Mouse (Mus musculus) forebrain, postnatal 0 days (tissue): ENCODE results near the gene Cd59b. TPM values are rescaled to one million over a fixed set of nuclear protein-coding genes. Genes with fewer than 3 reads are reported as not detected.

Experiments
- ATAC-seq: fragments of 200-750 bp; cut with Nextera tagmentation; 2 replicates; pipeline ENCODE4 v1.8.0; 2017; ENCODE audit warnings: mild to moderate bottlenecking, moderate library complexity
- DNase-seq: peaks from one replicate; pipeline ENCODE4 v3.0.0-alpha.2; 2015
- H3K27ac ChIP-seq: fragments of 300-500 bp; sonication (generic); 2 replicates; pipeline ENCODE4 v1.5.1; 2014; ENCODE audit warnings: low read depth, mild to moderate bottlenecking, antibody characterized with exemption, low read length, moderate library complexity, mixed read lengths
- H3K27me3 ChIP-seq: fragments of 300-500 bp; sonication (generic); 2 replicates; pipeline ENCODE4 v1.6.1; 2014; ENCODE audit warnings: mild to moderate bottlenecking, low read length, mixed read lengths; ENCODE audit not compliant: insufficient read depth
- H3K36me3 ChIP-seq: fragments of 300-500 bp; sonication (generic); 2 replicates; pipeline ENCODE4 v1.6.1; 2014; ENCODE audit warnings: mild to moderate bottlenecking, moderate library complexity; ENCODE audit not compliant: insufficient read depth
- H3K4me1 ChIP-seq: fragments of 300-500 bp; sonication (generic); 2 replicates; pipeline ENCODE4 v1.6.1; 2014; ENCODE audit warnings: antibody characterized with exemption; ENCODE audit not compliant: insufficient read depth
- H3K4me2 ChIP-seq: fragments of 300-500 bp; sonication (generic); 2 replicates; pipeline ENCODE4 v1.6.1; 2014; ENCODE audit warnings: low read depth, mild to moderate bottlenecking, moderate library complexity
- H3K4me3 ChIP-seq: fragments of 300-500 bp; sonication (generic); 2 replicates; pipeline ENCODE4 v1.5.1; 2014; ENCODE audit warnings: low read depth, low read length, mixed read lengths
- H3K9ac ChIP-seq: fragments of 300-500 bp; sonication (generic); 2 replicates; pipeline ENCODE4 v1.6.1; 2014; ENCODE audit warnings: mild to moderate bottlenecking
- H3K9me3 ChIP-seq: fragments of 300-500 bp; sonication (generic); 2 replicates; pipeline ENCODE4 v1.6.1; 2016; ENCODE audit warnings: low read length
- CTCF ChIP-seq: sonication (generic); IDR thresholded peaks from 2 replicates; pipeline ENCODE4 v1.5.1; 2016; ENCODE audit warnings: antibody characterized with exemption, control low read depth, low read depth
- WGBS: fragments of 180-500 bp; shearing (Covaris S2); extraction: QIAGEN DNeasy Blood & Tissue Kit; methylation state at CpG from one replicate; pipeline ENCODE4 v1.1.7; 2014; 5-methylcytosine and 5-hydroxymethylcytosine counted together
- polyA plus RNA-seq: library from polyadenylated mRNA; unstranded; fragments of >200 nt; fragmentation: Nextera tagmentation; extraction: Ambion mirVana; gene quantifications from 2 replicates; pipeline ENCODE4 v1.2.1, GENCODE M21; 2015
- total RNA-seq: library from RNA; depleted of rRNA; stranded (reverse); fragments of >200 nt; gene quantifications from 2 replicates; pipeline ENCODE4 v1.2.3, GENCODE M21; 2014

Cd59b gene
- total and polyA plus RNA-seq, 2 experiments from 2014 or later = 1.5 to 1.6 TPM

DNA sequence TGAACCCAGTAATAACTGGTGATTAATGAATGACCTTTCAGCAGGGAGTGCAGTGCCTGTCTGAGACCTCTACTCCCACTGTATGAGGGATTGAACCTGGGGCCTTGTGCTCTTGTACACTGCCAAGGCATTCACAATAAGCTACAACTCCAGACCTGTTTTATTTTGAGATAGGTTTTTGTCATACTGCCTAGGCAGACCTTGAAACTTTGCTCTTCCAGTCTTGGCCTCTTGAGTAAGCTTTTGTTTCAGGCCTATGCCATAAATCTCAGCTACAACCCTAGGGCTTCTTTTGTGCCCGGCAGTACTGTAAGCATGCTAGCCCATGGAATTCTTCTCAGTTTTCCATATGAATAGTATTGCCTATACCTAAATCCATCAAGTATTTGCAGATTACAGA lies 49.4 kb downstream of the Cd59b start:
- H3K4me2 ChIP-seq = no peak overlapping the region
- TF ChIP-seq CTCF = no peak
- 67% methylated on average over 1 of the region's 1 CpGs for WGBS
- no peak for ATAC-seq
- H3K27me3 ChIP-seq = peaks cover 5% of the 10 kb centered on the region; the same call in 1 of the 2 replicates
- H3K4me1 ChIP-seq = no peaks in the 10 kb centered on the region
- H3K27ac ChIP-seq = no peak overlapping the region
- no peaks in the 10 kb centered on the region for H3K36me3 ChIP-seq
- no peak for DNase-seq
- H3K9ac ChIP-seq = no peak overlapping the region
- H3K9me3 ChIP-seq = no peaks in the 10 kb centered on the region
- no peak overlapping the region for H3K4me3 ChIP-seq

GRCm38 (mm10) chr2:104120312-104120711 lies 50.7 kb downstream of the Cd59b start:
- Histone ChIP-seq H3K27ac (no peak overlapping the region), H3K4me1 (no peaks in the 10 kb centered on the region), H3K9ac (no peak overlapping the region), H3K4me3 (no peak overlapping the region), H3K27me3 (peaks cover 6% of the 10 kb centered on the region; the same call in 1 of the 2 replicates), H3K9me3 (no peaks in the 10 kb centered on the region), H3K4me2 (no peak overlapping the region), H3K36me3 (no peaks in the 10 kb centered on the region)
- peak; percentile 28 for TF ChIP-seq CTCF
- no peak for DNase-seq
- 58% methylated on average over 6 of the region's 6 CpGs for WGBS
- ATAC-seq = no peak; the same call in 1 of the 2 replicates

DNA sequence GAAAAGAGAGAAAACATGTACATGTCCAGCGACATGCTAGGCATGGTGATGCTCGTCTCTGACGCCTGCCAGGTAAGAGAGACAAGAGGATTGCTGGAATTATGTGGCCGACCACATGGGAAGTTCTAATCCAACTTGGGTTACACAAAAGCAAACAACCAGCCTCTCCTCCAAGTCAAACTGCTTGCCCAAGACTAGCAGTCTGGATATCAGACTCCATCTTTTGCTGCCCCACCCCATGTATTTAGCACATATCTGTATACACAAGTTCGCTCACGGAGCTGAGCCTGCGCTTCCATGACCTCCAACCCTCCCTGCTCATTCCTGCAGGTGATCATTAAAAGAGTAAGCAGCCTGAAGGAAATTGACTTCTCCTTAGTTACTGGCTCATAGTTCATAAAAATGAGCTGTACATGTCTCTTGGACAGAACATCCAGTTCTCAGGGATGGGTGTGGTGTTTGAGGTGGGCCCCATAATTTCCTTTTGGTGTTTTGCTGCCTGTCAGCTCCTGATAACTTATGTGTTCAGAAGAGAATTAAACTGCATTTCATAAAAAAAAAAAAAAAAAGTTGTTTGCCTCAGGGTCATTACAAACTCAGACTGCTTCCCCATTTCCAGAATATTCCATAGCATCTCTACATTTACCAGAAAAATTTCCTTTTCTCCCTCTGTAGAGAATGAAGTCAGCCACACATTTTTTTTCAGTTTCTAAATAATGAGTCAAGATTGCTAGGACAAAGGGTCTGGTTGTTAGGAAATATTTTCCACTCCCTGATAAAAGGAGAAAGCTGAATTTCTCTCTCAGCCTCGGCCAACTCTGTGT lies 52.2 kb downstream of the Cd59b start:
- ATAC-seq = no peak
- H3K9ac ChIP-seq = peak overlapping the region; percentile 71
- DNase-seq = no peak
- H3K27ac ChIP-seq = no peak overlapping the region
- no peaks in the 10 kb centered on the region for H3K4me1 ChIP-seq
- peak overlapping the region; percentile 97 for H3K4me2 ChIP-seq
- no peaks in the 10 kb centered on the region for H3K9me3 ChIP-seq
- H3K4me3 ChIP-seq = peak overlapping the region; percentile 73
- TF ChIP-seq CTCF = no peak
- WGBS = 82% methylated on average over 8 of the region's 8 CpGs
- no peaks in the 10 kb centered on the region for H3K36me3 ChIP-seq
- peaks cover 6% of the 10 kb centered on the region; the same call in 1 of the 2 replicates for H3K27me3 ChIP-seq

- H3K9me3 ChIP-seq = no peaks in the 10 kb centered on the region
- ATAC-seq (peak; percentile 96), DNase-seq (peak; percentile 90)
- H3K27me3 ChIP-seq = peaks cover 6% of the 10 kb centered on the region; the same call in 1 of the 2 replicates
- TF ChIP-seq CTCF = peak; percentile 30; the same call in 1 of the 2 replicates
- H3K9ac ChIP-seq = peak within 1 kb of the TSS; percentile 71
- peak within 1 kb of the TSS; percentile 73 for H3K4me3 ChIP-seq
- WGBS = 3% methylated on average over 74 of the region's 74 CpGs
- H3K4me2 ChIP-seq = peak within 1 kb of the TSS; percentile 97
- no peaks in the 10 kb centered on the region for H3K36me3 ChIP-seq
- peak within 1 kb of the TSS; percentile 57 for H3K27ac ChIP-seq
- H3K4me1 ChIP-seq = no peaks in the 10 kb centered on the region
Observed at GRCm38 (mm10) chr2:104122505-104123378, 53.1 kb downstream of the Cd59b start, which contains the start of gene A930018P22Rik. TSS of gene A930018P22Rik (plus strand) at chr2:104122769.

- Histone ChIP-seq H3K27ac (no peak overlapping the region), H3K9ac (no peak overlapping the region), H3K9me3 (no peaks in the 10 kb centered on the region), H3K4me3 (peak overlapping the region; percentile 73), H3K4me1 (no peaks in the 10 kb centered on the region), H3K36me3 (no peaks in the 10 kb centered on the region), H3K4me2 (peak overlapping the region; percentile 97), H3K27me3 (peaks cover 6% of the 10 kb centered on the region; the same call in 1 of the 2 replicates)
- WGBS = 51% methylated on average over 3 of the region's 3 CpGs
- ATAC-seq = no peak
- TF ChIP-seq CTCF = no peak
- DNase-seq = no peak
Observed at GRCm38 (mm10) chr2:104123540-104123939, 53.9 kb downstream of the Cd59b start.

- ATAC-seq = no peak
- no peak overlapping the region for H3K27ac ChIP-seq
- no peak for DNase-seq
- no peak overlapping the region for H3K9ac ChIP-seq
- no peak for TF ChIP-seq CTCF
- no peak overlapping the region for H3K4me2 ChIP-seq
- WGBS = 88% methylated on average over 5 of the region's 5 CpGs
- no peaks in the 10 kb centered on the region for H3K9me3 ChIP-seq
- peaks cover 6% of the 10 kb centered on the region; the same call in 1 of the 2 replicates for H3K27me3 ChIP-seq
- no peaks in the 10 kb centered on the region for H3K36me3 ChIP-seq
- no peak overlapping the region for H3K4me3 ChIP-seq
- no peaks in the 10 kb centered on the region for H3K4me1 ChIP-seq
Observed at GRCm38 (mm10) chr2:104124071-104124470, 54.4 kb downstream of the Cd59b start.
